Mouse (Mus musculus) frontal cortex, adult 2 months (tissue): Measurements from ENCODE around the gene Fam120a. TPM values are rescaled to one million over a fixed set of nuclear protein-coding genes. Genes with fewer than 3 reads are reported as not detected.

ENCODE experiments used
- DNase-seq, 2 experiments: peaks; one replicate each; pipeline ENCODE4 v3.0.0; 2022; ENCODE audit warnings: low spot score in 1 of 2; ENCODE audit errors: extremely low spot score in 1 of 2
- polyA plus RNA-seq: library from polyadenylated mRNA; depleted of rRNA; stranded (reverse); fragments of >200 nt; gene quantifications from 2 replicates; pipeline ENCODE4 v1.2.3, GENCODE M21; 2012

Fam120a gene
- polyA plus RNA-seq, 1 experiment, result 92.6 TPM

GRCm38 (mm10) chr13:48858779-48859178 is 109.0 kb downstream of the Fam120a start:
- DNase-seq, result no peak

- no peak for DNase-seq
Observed at GRCm38 (mm10) chr13:48858054-48858453, 109.8 kb downstream of the Fam120a start.

GRCm38 (mm10) chr13:48857246-48857932 is 110.4 kb downstream of the Fam120a start:
- no peak for DNase-seq

GRCm38 (mm10) chr13:48853947-48854346 is 113.9 kb downstream of the Fam120a start:
- no peak for DNase-seq

- DNase-seq, result no peak
Observed at GRCm38 (mm10) chr13:48853475-48853874, 114.3 kb downstream of the Fam120a start.

- no peak for DNase-seq
Observed at GRCm38 (mm10) chr13:48852859-48853258, 115.0 kb downstream of the Fam120a start.

GRCm38 (mm10) chr13:48851719-48852118 is 116.1 kb downstream of the Fam120a start:
- no peak for DNase-seq

GRCm38 (mm10) chr13:48850771-48851170 is 117.0 kb downstream of the Fam120a start:
- DNase-seq, result no peak

- no peak for DNase-seq
Observed at GRCm38 (mm10) chr13:48850326-48850725, 117.5 kb downstream of the Fam120a start.

GRCm38 (mm10) chr13:48849155-48849554 is 118.7 kb downstream of the Fam120a start:
- DNase-seq, result no peak

GRCm38 (mm10) chr13:48845308-48845707 is 122.5 kb downstream of the Fam120a start:
- no peak for DNase-seq

GRCm38 (mm10) chr13:48843530-48843929 is 124.3 kb downstream of the Fam120a start:
- no peak for DNase-seq

GRCm38 (mm10) chr13:48841905-48842592 is 125.8 kb downstream of the Fam120a start:
- DNase-seq, result no peak

- DNase-seq, result no peak
Observed at GRCm38 (mm10) chr13:48838284-48838683, 129.5 kb downstream of the Fam120a start.

GRCm38 (mm10) chr13:48837537-48837936 is 130.3 kb downstream of the Fam120a start:
- DNase-seq, result no peak

- DNase-seq, result no peak
Observed at GRCm38 (mm10) chr13:48830528-48831250, 137.1 kb downstream of the Fam120a start.

- DNase-seq, result no peak
Observed at GRCm38 (mm10) chr13:48829780-48830179, 138.0 kb downstream of the Fam120a start.
